Mouse (Mus musculus): Measurements from ENCODE around the gene Phldb3. TPM values are rescaled to one million over a fixed set of nuclear protein-coding genes. Genes with fewer than 3 reads are reported as not detected.

Phldb3 gene
- polyA plus RNA-seq, 1 experiment from 2014 or later, result 0.38 TPM

- WGBS, result 72% methylated on average over 13 of the region's 13 CpGs
- DNase-seq (ENCODE audit: low spot score) (no peak), ATAC-seq (replicated peaks; ENCODE audit: low FRiP score, low TSS enrichment, low read depth) (no peak)
- no peaks in the 10 kb centered on the region; the same call in 1 of the 2 replicates for H3K4me1 ChIP-seq (replicated peaks; ENCODE audit: control insufficient read depth, insufficient read depth, low read length)
- peaks cover 22% of the 10 kb centered on the region for H3K27me3 ChIP-seq (replicated peaks; ENCODE audit: control insufficient read depth, insufficient read depth, low read length)
- H3K36me3 ChIP-seq (ENCODE audit: control insufficient read depth, insufficient read depth, low read length), result no peaks in the 10 kb centered on the region
- H3K4me3 ChIP-seq (ENCODE audit: low read depth, low read length), result no peak overlapping the region
- 0 out of 2 replicates have a peak, but pooled peaks cover 4% of the 10 kb centered on the region for H3K9me3 ChIP-seq (ENCODE audit: control insufficient read depth, low read length)
- no peak overlapping the region for H3K27ac ChIP-seq (ENCODE audit: low read depth)
- H3K9ac ChIP-seq (ENCODE audit: low read length), result no peak overlapping the region
- no peak overlapping the region for H3K4me2 ChIP-seq (ENCODE audit: low read length)
These were observed 22.2 kb upstream of the Phldb3 start for GRCm38 (mm10) chr7:24588336-24588735.

GRCm38 (mm10) chr7:24591735-24592134 lies 18.8 kb upstream of the Phldb3 start:
- Histone ChIP-seq H3K4me3 (ENCODE audit: low read depth, low read length) (no peak overlapping the region), H3K27me3 (replicated peaks; ENCODE audit: control insufficient read depth, insufficient read depth, low read length) (no peaks in the 10 kb centered on the region), H3K36me3 (ENCODE audit: control insufficient read depth, insufficient read depth, low read length) (no peaks in the 10 kb centered on the region), H3K9me3 (ENCODE audit: control insufficient read depth, low read length) (no peaks in the 10 kb centered on the region), H3K4me1 (replicated peaks; ENCODE audit: control insufficient read depth, insufficient read depth, low read length) (peaks cover 4% of the 10 kb centered on the region; the same call in 1 of the 2 replicates), H3K9ac (ENCODE audit: low read length) (no peak overlapping the region), H3K27ac (ENCODE audit: low read depth) (no peak overlapping the region), H3K4me2 (ENCODE audit: low read length) (no peak overlapping the region)
- ATAC-seq (replicated peaks; ENCODE audit: low FRiP score, low TSS enrichment, low read depth) (no peak), DNase-seq (ENCODE audit: low spot score) (no peak)
- WGBS, result 66% methylated on average over 5 of the region's 5 CpGs

- H3K4me2 ChIP-seq (ENCODE audit: low read length), result no peak overlapping the region
- ATAC-seq (replicated peaks; ENCODE audit: low FRiP score, low TSS enrichment, low read depth) (no peak), DNase-seq (ENCODE audit: low spot score) (no peak)
- H3K27ac ChIP-seq (ENCODE audit: low read depth), result no peak overlapping the region
- H3K9me3 ChIP-seq (ENCODE audit: control insufficient read depth, low read length), result no peaks in the 10 kb centered on the region
- H3K9ac ChIP-seq (ENCODE audit: low read length), result no peak overlapping the region
- H3K27me3 ChIP-seq (replicated peaks; ENCODE audit: control insufficient read depth, insufficient read depth, low read length), result no peaks in the 10 kb centered on the region
- H3K36me3 ChIP-seq (ENCODE audit: control insufficient read depth, insufficient read depth, low read length), result no peaks in the 10 kb centered on the region
- peaks cover 4% of the 10 kb centered on the region; the same call in 1 of the 2 replicates for H3K4me1 ChIP-seq (replicated peaks; ENCODE audit: control insufficient read depth, insufficient read depth, low read length)
- H3K4me3 ChIP-seq (ENCODE audit: low read depth, low read length), result no peak overlapping the region
- 51% methylated on average over 4 of the region's 4 CpGs for WGBS
These were observed 18.4 kb upstream of the Phldb3 start for GRCm38 (mm10) chr7:24592163-24592562.

- Histone ChIP-seq H3K9ac (ENCODE audit: low read length) (no peak overlapping the region), H3K27me3 (replicated peaks; ENCODE audit: control insufficient read depth, insufficient read depth, low read length) (no peaks in the 10 kb centered on the region), H3K4me1 (replicated peaks; ENCODE audit: control insufficient read depth, insufficient read depth, low read length) (peaks cover 4% of the 10 kb centered on the region; the same call in 1 of the 2 replicates), H3K4me2 (ENCODE audit: low read length) (no peak overlapping the region), H3K4me3 (ENCODE audit: low read depth, low read length) (no peak overlapping the region), H3K27ac (ENCODE audit: low read depth) (no peak overlapping the region), H3K36me3 (ENCODE audit: control insufficient read depth, insufficient read depth, low read length) (no peaks in the 10 kb centered on the region), H3K9me3 (ENCODE audit: control insufficient read depth, low read length) (no peaks in the 10 kb centered on the region)
- WGBS, result 81% methylated on average over 6 of the region's 6 CpGs
- no peak for ATAC-seq (replicated peaks; ENCODE audit: low FRiP score, low TSS enrichment, low read depth)
- DNase-seq (ENCODE audit: low spot score), result no peak
These were observed 17.8 kb upstream of the Phldb3 start for GRCm38 (mm10) chr7:24592781-24593180.

GRCm38 (mm10) chr7:24593621-24594308 lies 16.8 kb upstream of the Phldb3 start:
- Histone ChIP-seq H3K9me3 (ENCODE audit: control insufficient read depth, low read length) (no peaks in the 10 kb centered on the region), H3K27me3 (replicated peaks; ENCODE audit: control insufficient read depth, insufficient read depth, low read length) (no peaks in the 10 kb centered on the region), H3K27ac (ENCODE audit: low read depth) (no peak overlapping the region), H3K4me3 (ENCODE audit: low read depth, low read length) (peak overlapping the region; percentile 66), H3K4me2 (ENCODE audit: low read length) (peak overlapping the region; percentile 66), H3K36me3 (ENCODE audit: control insufficient read depth, insufficient read depth, low read length) (no peaks in the 10 kb centered on the region), H3K9ac (ENCODE audit: low read length) (peak overlapping the region; percentile 56), H3K4me1 (replicated peaks; ENCODE audit: control insufficient read depth, insufficient read depth, low read length) (peaks cover 4% of the 10 kb centered on the region; the same call in 1 of the 2 replicates)
- ATAC-seq (replicated peaks; ENCODE audit: low FRiP score, low TSS enrichment, low read depth), result peak; percentile 93
- WGBS, result 3% methylated on average over 39 of the region's 39 CpGs
- peak; percentile 78 for DNase-seq (ENCODE audit: low spot score)

GRCm38 (mm10) chr7:24594309-24594803 lies 16.2 kb upstream of the Phldb3 start:
- Histone ChIP-seq H3K4me1 (replicated peaks; ENCODE audit: control insufficient read depth, insufficient read depth, low read length) (peaks cover 4% of the 10 kb centered on the region; the same call in 1 of the 2 replicates), H3K4me3 (ENCODE audit: low read depth, low read length) (peak overlapping the region; percentile 66), H3K9ac (ENCODE audit: low read length) (peak overlapping the region; percentile 56; the same call in 1 of the 2 replicates), H3K27ac (ENCODE audit: low read depth) (no peak overlapping the region), H3K9me3 (ENCODE audit: control insufficient read depth, low read length) (no peaks in the 10 kb centered on the region), H3K4me2 (ENCODE audit: low read length) (peak overlapping the region; percentile 66), H3K36me3 (ENCODE audit: control insufficient read depth, insufficient read depth, low read length) (no peaks in the 10 kb centered on the region), H3K27me3 (replicated peaks; ENCODE audit: control insufficient read depth, insufficient read depth, low read length) (no peaks in the 10 kb centered on the region)
- WGBS, result 3% methylated on average over 13 of the region's 13 CpGs
- DNase-seq (ENCODE audit: low spot score) (peak; percentile 66), ATAC-seq (replicated peaks; ENCODE audit: low FRiP score, low TSS enrichment, low read depth) (peak; percentile 4; the same call in 1 of the 2 replicates)

GRCm38 (mm10) chr7:24595464-24595863 lies 15.1 kb upstream of the Phldb3 start:
- Histone ChIP-seq H3K4me1 (replicated peaks; ENCODE audit: control insufficient read depth, insufficient read depth, low read length) (peaks cover 4% of the 10 kb centered on the region; the same call in 1 of the 2 replicates), H3K36me3 (ENCODE audit: control insufficient read depth, insufficient read depth, low read length) (no peaks in the 10 kb centered on the region), H3K4me2 (ENCODE audit: low read length) (0 out of 2 replicates have a peak overlapping the region, but pooled peaks have one; percentile 66), H3K27ac (ENCODE audit: low read depth) (no peak overlapping the region), H3K27me3 (replicated peaks; ENCODE audit: control insufficient read depth, insufficient read depth, low read length) (no peaks in the 10 kb centered on the region), H3K9me3 (ENCODE audit: control insufficient read depth, low read length) (no peaks in the 10 kb centered on the region), H3K4me3 (ENCODE audit: low read depth, low read length) (no peak overlapping the region), H3K9ac (ENCODE audit: low read length) (no peak overlapping the region)
- no peak for ATAC-seq (replicated peaks; ENCODE audit: low FRiP score, low TSS enrichment, low read depth)
- DNase-seq (ENCODE audit: low spot score), result no peak
- WGBS, result 72% methylated on average over 2 of the region's 2 CpGs

- Histone ChIP-seq H3K27ac (ENCODE audit: low read depth) (no peak overlapping the region), H3K9me3 (ENCODE audit: control insufficient read depth, low read length) (no peaks in the 10 kb centered on the region), H3K9ac (ENCODE audit: low read length) (no peak overlapping the region), H3K4me3 (ENCODE audit: low read depth, low read length) (no peak overlapping the region), H3K27me3 (replicated peaks; ENCODE audit: control insufficient read depth, insufficient read depth, low read length) (no peaks in the 10 kb centered on the region), H3K4me2 (ENCODE audit: low read length) (no peak overlapping the region), H3K4me1 (replicated peaks; ENCODE audit: control insufficient read depth, insufficient read depth, low read length) (peaks cover 4% of the 10 kb centered on the region; the same call in 1 of the 2 replicates), H3K36me3 (ENCODE audit: control insufficient read depth, insufficient read depth, low read length) (no peaks in the 10 kb centered on the region)
- DNase-seq (ENCODE audit: low spot score) (no peak), ATAC-seq (replicated peaks; ENCODE audit: low FRiP score, low TSS enrichment, low read depth) (no peak)
- 61% methylated on average over 4 of the region's 4 CpGs for WGBS
These were observed 12.4 kb upstream of the Phldb3 start for GRCm38 (mm10) chr7:24598121-24598520.
